Mouse (Mus musculus) brown adipose tissue, adult 24 weeks (tissue): ENCODE results near the gene AC134908.4. TPM values are rescaled to one million over a fixed set of nuclear protein-coding genes. Genes with fewer than 3 reads are reported as not detected.

Experiments
- H3K27ac ChIP-seq: fragments of 200-500 bp; replicated peaks from 2 replicates; pipeline ENCODE4 v1.5.1; 2012; ENCODE audit warnings: low read depth, mild to moderate bottlenecking, low read length
- H3K4me1 ChIP-seq: fragments of 200-500 bp; 2 replicates; pipeline ENCODE4 v1.6.1; 2012; ENCODE audit warnings: low read length, mixed read lengths; ENCODE audit not compliant: control insufficient read depth, insufficient read depth, insufficient read length
- H3K4me3 ChIP-seq: fragments of 200-500 bp; 2 replicates; pipeline ENCODE4 v1.5.1; 2012; ENCODE audit warnings: low read depth, mild to moderate bottlenecking, low read length, moderate library complexity; ENCODE audit not compliant: insufficient read depth
- polyA plus RNA-seq: library from polyadenylated mRNA; stranded (reverse); fragments of >200 nt; gene quantifications from 2 replicates; pipeline ENCODE4 v1.2.4, GENCODE M21; 2012; ENCODE audit not compliant: missing spikeins, insufficient read depth, insufficient read length

The AC134908.4 gene
- polyA plus RNA-seq, 1 experiment = not detected

DNA sequence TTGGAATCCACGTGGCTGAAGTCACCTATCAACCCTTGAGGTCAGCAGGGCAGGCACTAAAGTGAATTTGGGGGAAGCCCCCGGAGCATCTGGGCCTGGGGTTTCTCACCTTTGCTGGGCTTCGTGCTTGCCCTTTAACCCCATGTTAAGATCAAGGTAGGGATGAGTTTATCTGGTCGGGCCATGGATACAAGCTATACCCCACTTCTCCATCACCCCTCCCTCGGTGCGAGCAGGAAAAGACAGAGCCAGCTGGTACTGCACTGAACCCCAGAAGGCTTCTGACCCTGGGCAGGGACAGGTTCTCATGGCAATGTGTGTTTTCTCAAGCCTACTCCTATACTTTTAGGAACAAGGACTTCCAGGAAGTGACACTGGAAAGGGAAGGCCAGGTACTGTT lies 14.1 kb downstream of the AC134908.4 start:
- Histone ChIP-seq H3K27ac (no peak overlapping the region), H3K4me1 (no peaks in the 10 kb centered on the region), H3K4me3 (no peak overlapping the region)

- Histone ChIP-seq H3K27ac (no peak overlapping the region), H3K4me3 (no peak overlapping the region), H3K4me1 (no peaks in the 10 kb centered on the region)
Measured at GRCm38 (mm10) chr17:25777948-25778347, 17.5 kb downstream of the AC134908.4 start.

DNA sequence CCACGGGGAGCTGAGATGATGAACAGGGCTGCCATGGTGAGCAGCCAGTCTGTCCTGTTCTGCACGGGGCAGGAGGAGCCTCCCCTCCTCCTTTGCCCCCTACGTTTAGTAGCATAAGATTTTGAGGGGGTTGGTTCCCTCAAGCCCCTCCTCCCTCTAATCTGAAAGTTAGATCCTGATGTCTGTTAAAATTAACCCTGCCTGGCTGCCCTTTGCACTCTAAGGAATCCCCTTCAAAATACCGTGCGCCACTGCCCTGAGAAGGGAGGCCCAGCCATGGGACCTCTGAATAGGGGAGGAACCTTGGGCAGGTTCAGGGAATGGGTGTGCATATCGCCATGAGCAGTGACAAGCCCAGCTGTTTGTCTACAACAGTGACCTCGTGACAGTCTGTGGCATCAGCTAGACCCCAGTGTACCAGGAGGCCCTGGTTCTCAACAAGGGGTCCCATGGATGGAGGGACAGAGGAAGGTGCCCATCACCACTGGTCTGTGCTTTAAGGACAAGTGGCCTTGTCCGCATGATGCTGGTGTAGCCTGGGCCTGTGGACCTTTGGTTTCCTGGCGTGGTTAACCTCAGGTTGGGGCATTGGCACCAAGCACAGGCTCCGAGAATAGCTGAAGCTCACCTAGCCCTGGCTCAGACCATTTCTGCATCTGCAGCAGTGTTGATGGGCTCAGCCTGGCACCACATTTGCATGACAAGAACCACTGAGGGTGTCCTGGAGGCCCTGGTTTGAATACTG lies 20.0 kb downstream of the AC134908.4 start:
- H3K4me3 ChIP-seq = no peak overlapping the region
- H3K4me1 ChIP-seq = no peaks in the 10 kb centered on the region
- no peak overlapping the region for H3K27ac ChIP-seq

DNA sequence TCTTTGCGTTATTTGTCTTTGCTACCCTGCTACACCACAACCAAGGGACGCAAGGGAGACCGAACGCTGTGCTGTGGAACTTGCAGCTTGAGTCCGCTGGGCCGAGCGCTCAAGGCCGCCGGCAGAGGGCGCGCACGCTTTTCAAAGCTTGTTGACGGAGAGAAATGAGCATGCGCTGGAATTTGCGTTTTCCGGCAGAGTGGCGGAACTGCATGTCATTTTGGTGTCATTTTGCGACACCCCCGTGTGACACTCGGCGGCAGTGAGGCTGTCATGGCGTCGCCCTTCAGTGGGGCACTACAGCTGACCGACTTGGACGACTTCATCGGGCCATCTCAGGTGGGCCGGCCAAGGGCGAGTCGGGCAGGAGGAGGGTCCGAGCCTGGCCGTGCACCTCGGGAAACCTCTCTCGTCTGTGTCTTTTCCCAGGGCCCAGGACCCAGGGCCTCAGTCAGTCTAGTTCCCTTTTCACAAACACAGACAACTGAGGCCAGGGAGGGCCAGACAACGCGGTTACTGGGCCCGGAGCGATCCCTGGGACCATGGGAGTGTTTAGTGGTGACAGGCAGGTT lies 21.8 kb downstream of the AC134908.4 start, which contains the start of gene Narfl:
Gene Narfl (plus strand): TSS at position 228 of the 572 bp plus-strand sequence.
- peak within 1 kb of the TSS; percentile 91 for H3K27ac ChIP-seq
- peak within 1 kb of the TSS; percentile 80 for H3K4me3 ChIP-seq
- no peaks in the 10 kb centered on the region for H3K4me1 ChIP-seq

GRCm38 (mm10) chr17:25769331-25769730 lies 26.1 kb downstream of the AC134908.4 start:
- Histone ChIP-seq H3K27ac (no peak overlapping the region), H3K4me1 (no peaks in the 10 kb centered on the region), H3K4me3 (no peak overlapping the region)

- Histone ChIP-seq H3K4me1 (no peaks in the 10 kb centered on the region), H3K4me3 (no peak overlapping the region)
Measured at GRCm38 (mm10) chr17:25765886-25766285, 29.6 kb downstream of the AC134908.4 start.

DNA sequence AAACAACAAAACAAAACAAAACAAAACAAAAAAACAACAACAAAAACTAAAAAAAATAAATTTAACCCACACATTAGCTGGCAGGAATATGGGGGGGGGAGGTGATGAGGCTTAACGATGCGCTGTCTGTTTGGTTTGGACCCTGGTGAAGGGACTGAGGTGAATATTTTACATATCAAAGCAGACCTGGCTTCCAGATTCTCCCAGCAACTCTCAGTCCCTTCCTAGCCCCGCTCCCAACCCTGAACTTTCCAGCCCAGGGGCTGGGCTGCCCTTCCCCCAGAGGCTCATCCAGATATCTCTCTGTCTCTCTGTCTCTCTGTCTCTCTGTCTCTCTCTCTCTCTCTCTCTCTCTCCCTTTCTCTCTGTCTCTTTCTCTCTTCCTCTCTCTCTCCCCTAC lies 32.9 kb downstream of the AC134908.4 start:
- Histone ChIP-seq H3K27ac (no peak overlapping the region), H3K4me3 (no peak overlapping the region), H3K4me1 (no peaks in the 10 kb centered on the region)

More at GRCm38 (mm10) chr17:25765886-25766285, 29.6 kb downstream of the AC134908.4 start:
- H3K27ac ChIP-seq = no peak overlapping the region

GRCm38 (mm10) chr17:25761561-25761970 lies 33.9 kb downstream of the AC134908.4 start:
- no peaks in the 10 kb centered on the region for H3K4me1 ChIP-seq
- H3K27ac ChIP-seq = no peak overlapping the region
- H3K4me3 ChIP-seq = no peak overlapping the region

GRCm38 (mm10) chr17:25760148-25760547 lies 35.3 kb downstream of the AC134908.4 start:
- H3K27ac ChIP-seq = no peak overlapping the region
- no peak overlapping the region for H3K4me3 ChIP-seq
- no peaks in the 10 kb centered on the region for H3K4me1 ChIP-seq

GRCm38 (mm10) chr17:25757691-25758090 lies 37.8 kb downstream of the AC134908.4 start:
- H3K4me1 ChIP-seq = no peaks in the 10 kb centered on the region
- no peak overlapping the region for H3K27ac ChIP-seq
- H3K4me3 ChIP-seq = no peak overlapping the region

GRCm38 (mm10) chr17:25756378-25757242 lies 38.8 kb downstream of the AC134908.4 start:
- H3K27ac ChIP-seq = no peak overlapping the region
- no peak overlapping the region for H3K4me3 ChIP-seq
- H3K4me1 ChIP-seq = no peaks in the 10 kb centered on the region

- no peak overlapping the region for H3K4me3 ChIP-seq
- no peak overlapping the region for H3K27ac ChIP-seq
- H3K4me1 ChIP-seq = no peaks in the 10 kb centered on the region
Measured at GRCm38 (mm10) chr17:25755627-25756377, 39.7 kb downstream of the AC134908.4 start.

DNA sequence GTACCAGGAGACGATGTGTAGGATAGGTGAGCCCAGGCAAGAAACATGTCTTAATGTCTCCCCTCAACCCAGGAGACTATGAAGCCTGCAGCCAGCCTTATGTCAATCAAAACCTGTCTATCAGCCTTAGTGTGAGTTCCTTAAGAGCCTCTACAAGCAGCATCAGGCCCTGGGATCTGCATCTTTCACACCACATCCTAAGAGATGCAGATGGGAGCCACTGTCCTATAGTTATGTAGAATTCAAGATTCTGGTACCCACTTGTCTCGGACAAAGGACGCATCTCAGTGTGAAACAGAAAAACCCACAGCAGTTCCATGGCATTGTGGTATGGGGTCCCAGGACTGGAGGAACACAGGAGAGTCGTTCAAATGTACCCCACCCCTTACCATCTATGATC lies 40.4 kb downstream of the AC134908.4 start:
- Histone ChIP-seq H3K4me1 (no peaks in the 10 kb centered on the region), H3K27ac (no peak overlapping the region), H3K4me3 (no peak overlapping the region)

DNA sequence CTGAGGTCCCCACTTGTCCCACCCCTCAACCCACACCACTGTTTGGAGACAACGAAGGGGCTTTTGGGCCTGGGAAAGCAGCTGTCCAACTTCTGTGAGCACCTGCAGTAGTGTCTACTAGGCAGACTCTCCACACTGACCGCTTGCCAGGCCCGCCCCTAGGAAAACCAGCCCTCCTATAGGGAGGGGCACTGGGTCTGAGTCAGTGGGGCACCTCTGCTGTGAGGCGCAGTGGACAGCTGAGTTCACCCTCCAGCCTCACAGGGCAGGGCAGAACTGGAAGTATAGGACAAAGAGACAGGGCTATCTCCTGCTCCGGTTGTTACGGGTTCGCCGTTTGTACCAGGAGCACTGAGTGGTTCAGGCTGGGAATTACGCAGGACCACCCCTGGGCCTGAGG lies 41.2 kb downstream of the AC134908.4 start, which contains the start of gene Msln:
Gene Msln (minus strand): TSS at position 138 of the 400 bp plus-strand sequence.
- Histone ChIP-seq H3K4me1 (no peaks in the 10 kb centered on the region), H3K4me3 (no peak within 1 kb of the TSS), H3K27ac (no peak within 1 kb of the TSS)

DNA sequence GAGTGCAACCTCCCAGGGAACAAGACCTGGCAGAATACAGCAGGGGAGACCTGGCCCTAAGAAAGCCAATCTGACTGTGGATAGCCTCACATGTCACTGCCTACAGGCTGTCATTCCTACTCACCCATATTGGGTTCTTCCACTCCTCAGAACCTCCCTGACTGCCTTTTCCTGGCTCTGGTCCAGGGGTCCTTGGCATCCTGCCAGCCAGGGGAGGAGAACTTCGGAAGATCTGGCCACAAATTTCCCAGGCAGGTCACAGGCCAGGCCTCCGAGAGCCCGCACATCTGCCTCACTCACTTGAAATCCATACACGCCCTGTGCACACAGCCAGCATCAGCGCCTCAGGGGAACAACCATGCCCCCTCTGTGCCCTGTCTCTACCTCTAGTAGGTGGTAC lies 44.0 kb downstream of the AC134908.4 start:
- no peak overlapping the region for H3K27ac ChIP-seq
- H3K4me3 ChIP-seq = no peak overlapping the region
- no peaks in the 10 kb centered on the region for H3K4me1 ChIP-seq
